Mouse (Mus musculus) limb, embryonic 10.5 days (tissue): ENCODE data around the gene Olfr548-ps1. TPM values are rescaled to one million over a fixed set of nuclear protein-coding genes. Genes with fewer than 3 reads are reported as not detected.
"Not testable (repeated sequence)": the region's sequence is repeated elsewhere in the genome, so short reads cannot be mapped to it uniquely, and the experiment has no call there.

Source experiments
- DNase-seq: peaks from one replicate; pipeline ENCODE4 v3.0.0-alpha.2; 2017; ENCODE audit warnings: low spot score
- H3K27ac ChIP-seq: fragments of 300-500 bp; sonication (generic); 2 replicates; pipeline ENCODE4 v1.5.1; 2016; ENCODE audit warnings: mild to moderate bottlenecking
- H3K27me3 ChIP-seq: fragments of 300-500 bp; sonication (generic); 2 replicates; pipeline ENCODE4 v1.6.1; 2016; ENCODE audit warnings: low read depth, mild to moderate bottlenecking; ENCODE audit not compliant: poor library complexity, severe bottlenecking
- H3K36me3 ChIP-seq: fragments of 300-500 bp; sonication (generic); 2 replicates; pipeline ENCODE4 v1.6.1; 2016; ENCODE audit warnings: mild to moderate bottlenecking, moderate library complexity
- H3K4me1 ChIP-seq: fragments of 300-500 bp; sonication (generic); 2 replicates; pipeline ENCODE4 v1.6.1; 2016
- H3K4me3 ChIP-seq: fragments of 300-500 bp; sonication (generic); 2 replicates; pipeline ENCODE4 v1.5.1; 2016; ENCODE audit warnings: mild to moderate bottlenecking, moderate library complexity
- H3K9me3 ChIP-seq: fragments of 300-500 bp; sonication (generic); replicated peaks from 2 replicates; pipeline ENCODE4 v1.6.1; 2016; ENCODE audit warnings: mild to moderate bottlenecking
- WGBS: fragments of 180-500 bp; shearing (Covaris S2); methylation state at CpG from one replicate; pipeline ENCODE4 v1.1.7; 2016; 5-methylcytosine and 5-hydroxymethylcytosine counted together
- polyA plus RNA-seq: library from polyadenylated mRNA; unstranded; fragments of >200 nt; fragmentation: Nextera tagmentation; extraction: Ambion mirVana; gene quantifications from 2 replicates; pipeline ENCODE4 v1.2.1, GENCODE M21; 2016

Gene Olfr548-ps1
- not detected in 2 replicates for polyA plus RNA-seq

DNA sequence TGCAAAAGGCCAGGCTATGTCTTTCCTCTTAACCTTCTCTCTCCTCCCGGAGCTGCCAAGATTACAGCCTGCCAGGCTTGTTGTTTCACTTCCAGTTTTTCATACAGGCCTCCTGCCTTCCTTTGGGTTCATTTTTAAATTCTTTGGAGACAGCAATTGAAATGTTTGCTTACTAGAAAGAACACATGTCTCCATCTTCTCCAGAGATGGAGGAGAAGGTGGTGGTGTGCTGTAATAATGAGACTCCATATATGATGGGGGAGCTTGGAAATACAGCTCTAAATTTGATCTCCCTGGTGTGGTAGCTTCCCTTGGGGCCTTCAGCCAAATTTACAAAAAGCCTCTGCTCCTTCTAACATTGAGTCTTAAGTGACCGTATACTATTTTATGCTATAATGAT is at the start of gene Olfr548-ps1:
Gene Olfr548-ps1, plus strand, starts transcription at position 301 of the 400 bp plus-strand sequence.
- H3K27me3 ChIP-seq = no peaks in the 10 kb centered on the region
- H3K4me1 ChIP-seq = no peaks in the 10 kb centered on the region
- DNase-seq = no peak
- H3K9me3 ChIP-seq = no peaks in the 10 kb centered on the region
- no peak within 1 kb of the TSS for H3K27ac ChIP-seq
- 81% methylated on average over 2 of the region's 2 CpGs for WGBS
- H3K36me3 ChIP-seq = no peaks in the 10 kb centered on the region
- no peak within 1 kb of the TSS for H3K4me3 ChIP-seq

GRCm38 (mm10) chr7:102494416-102494815 is 46.3 kb upstream of the Olfr548-ps1 start:
- H3K4me1 ChIP-seq, H3K27me3 ChIP-seq, H3K36me3 ChIP-seq, DNase-seq, H3K9me3 ChIP-seq, H3K27ac ChIP-seq, H3K4me3 ChIP-seq: not testable (repeated sequence)
- 51% methylated on average over 7 of the region's 7 CpGs for WGBS

DNA sequence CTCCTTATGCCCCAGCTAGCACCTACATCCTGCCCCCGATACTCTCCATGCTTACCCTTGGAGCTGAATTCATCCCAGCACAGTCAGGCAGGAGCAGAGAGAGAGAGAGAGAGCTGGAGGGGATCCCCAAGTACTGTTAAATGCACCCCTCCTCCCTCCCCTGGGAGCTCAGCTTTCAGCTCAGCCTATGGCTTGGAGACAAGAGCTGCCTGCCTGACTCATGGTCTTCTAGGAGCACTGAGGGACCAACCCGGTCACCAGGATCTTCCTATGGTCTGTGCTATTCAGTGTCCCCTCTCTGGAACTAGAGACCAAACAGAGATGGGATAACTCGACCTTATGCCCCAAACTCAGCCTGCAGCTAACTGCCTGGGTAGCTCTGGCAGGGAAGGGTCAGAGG is 41.2 kb upstream of the Olfr548-ps1 start, which contains the start of gene Olfr545:
Gene Olfr545, minus strand, starts transcription at position 101 of the 400 bp plus-strand sequence.
- no peak within 1 kb of the TSS for H3K4me3 ChIP-seq
- no peaks in the 10 kb centered on the region for H3K27me3 ChIP-seq
- no peak for DNase-seq
- whole genome bisulfite sequencing = 68% methylated on average over 3 of the region's 3 CpGs
- H3K9me3 ChIP-seq = no peaks in the 10 kb centered on the region
- H3K27ac ChIP-seq = no peak within 1 kb of the TSS
- H3K36me3 ChIP-seq = no peaks in the 10 kb centered on the region
- H3K4me1 ChIP-seq = no peaks in the 10 kb centered on the region

DNA sequence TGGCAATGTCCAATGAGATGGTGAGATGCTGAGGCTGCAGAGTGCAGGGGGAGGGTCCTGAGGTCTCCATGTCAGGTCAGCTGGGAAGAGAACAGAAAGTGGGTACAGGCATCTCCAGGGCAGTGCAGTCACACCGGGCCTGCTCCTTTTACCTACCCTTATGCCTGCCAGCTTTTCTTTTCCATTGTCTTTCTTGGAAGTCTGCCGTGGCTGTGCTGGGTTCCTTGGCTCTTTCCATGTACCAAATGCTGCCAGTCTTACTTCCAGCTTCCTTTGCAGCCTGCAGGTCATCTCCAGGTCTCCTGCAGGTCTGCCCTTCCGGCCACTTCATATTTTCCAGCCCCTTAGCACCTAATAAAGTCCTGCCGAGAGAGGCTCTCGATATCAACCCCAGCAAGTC is 38.7 kb upstream of the Olfr548-ps1 start:
- H3K36me3 ChIP-seq = no peaks in the 10 kb centered on the region
- no peak overlapping the region for H3K27ac ChIP-seq
- no peak for DNase-seq
- WGBS = 76% methylated on average over 5 of the region's 5 CpGs
- no peaks in the 10 kb centered on the region for H3K27me3 ChIP-seq
- H3K4me3 ChIP-seq = no peak overlapping the region
- no peaks in the 10 kb centered on the region for H3K9me3 ChIP-seq
- H3K4me1 ChIP-seq = no peaks in the 10 kb centered on the region

DNA sequence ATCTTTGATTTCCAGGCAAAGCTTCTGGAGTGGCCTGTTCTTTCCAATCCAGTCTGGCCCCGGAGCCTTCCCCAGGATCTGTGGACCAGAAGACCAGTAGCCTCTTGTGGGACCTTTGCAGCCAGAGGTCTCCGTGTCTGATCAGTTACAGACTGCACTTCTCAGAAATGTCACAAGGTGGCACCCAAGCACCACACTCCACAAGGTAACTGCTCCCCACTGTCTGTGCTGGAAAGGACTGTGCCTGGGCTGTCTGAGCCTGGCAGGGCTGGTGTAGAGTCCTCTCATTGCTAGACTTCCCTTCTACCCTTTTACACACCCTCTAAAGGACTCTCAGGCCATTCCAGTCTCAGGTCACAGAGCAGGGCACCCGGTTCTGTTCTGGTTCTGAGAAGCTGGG is 33.8 kb upstream of the Olfr548-ps1 start:
- peak; percentile 78 for DNase-seq
- H3K27ac ChIP-seq = no peak overlapping the region

DNA sequence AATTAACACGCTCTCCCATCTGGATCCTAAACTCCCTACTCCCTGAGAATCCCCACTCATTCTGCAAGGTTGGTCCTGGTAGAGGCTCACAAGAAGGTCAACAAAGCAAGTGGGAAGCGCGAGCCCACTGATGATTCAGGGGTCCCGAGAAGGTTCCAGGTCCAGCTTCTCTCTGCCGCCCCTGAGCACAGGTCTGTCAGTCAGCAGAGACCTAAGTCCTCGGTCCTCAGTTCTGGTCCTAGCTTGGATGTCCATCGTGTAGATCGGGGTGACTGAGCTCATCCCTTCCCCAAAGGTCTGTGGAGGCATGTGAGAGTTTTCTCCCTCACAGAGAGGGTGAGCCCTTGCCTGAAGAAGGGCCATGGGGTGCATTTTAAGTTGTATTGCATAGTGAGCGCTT is 32.6 kb upstream of the Olfr548-ps1 start:
- DNase-seq = no peak
- H3K27me3 ChIP-seq = peaks cover 15% of the 10 kb centered on the region
- no peaks in the 10 kb centered on the region for H3K36me3 ChIP-seq
- H3K9me3 ChIP-seq = no peaks in the 10 kb centered on the region
- H3K4me1 ChIP-seq = peaks cover 4% of the 10 kb centered on the region; the same call in 1 of the 2 replicates
- 90% methylated on average over 9 of the region's 9 CpGs for WGBS
- no peak overlapping the region for H3K27ac ChIP-seq
- H3K4me3 ChIP-seq = no peak overlapping the region

More for the DNA sequence above, 33.8 kb upstream of the Olfr548-ps1 start:
- Histone ChIP-seq H3K4me1 (no peaks in the 10 kb centered on the region), H3K36me3 (no peaks in the 10 kb centered on the region), H3K4me3 (no peak overlapping the region), H3K27me3 (peaks cover 4% of the 10 kb centered on the region), H3K9me3 (no peaks in the 10 kb centered on the region)
- 45% methylated on average over 3 of the region's 3 CpGs for WGBS

DNA sequence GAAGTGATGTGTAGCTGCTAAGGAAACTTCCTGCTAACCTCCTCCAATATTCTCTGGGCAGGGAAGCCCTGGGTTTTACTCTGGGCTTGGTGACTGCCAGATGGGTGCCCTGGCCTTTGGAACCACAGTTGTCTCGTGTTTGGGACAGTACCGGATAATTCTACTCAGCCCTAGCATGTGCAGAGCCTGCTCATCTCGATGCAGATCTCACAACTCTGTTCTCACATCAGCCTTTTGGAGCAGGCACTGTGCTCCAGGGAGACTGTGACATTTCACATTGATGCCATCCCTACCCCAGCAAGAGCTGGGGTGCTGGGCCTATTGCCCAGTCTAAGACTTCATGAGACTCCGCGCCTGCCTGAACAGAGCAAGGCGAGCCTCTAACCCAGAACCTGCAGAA is 32.0 kb upstream of the Olfr548-ps1 start:
- H3K9me3 ChIP-seq = no peaks in the 10 kb centered on the region
- H3K27ac ChIP-seq = no peak overlapping the region
- peaks cover 4% of the 10 kb centered on the region; the same call in 1 of the 2 replicates for H3K4me1 ChIP-seq
- H3K36me3 ChIP-seq = no peaks in the 10 kb centered on the region
- no peak overlapping the region for H3K4me3 ChIP-seq
- no peak for DNase-seq
- 92% methylated on average over 6 of the region's 6 CpGs for WGBS
- peaks cover 18% of the 10 kb centered on the region for H3K27me3 ChIP-seq

DNA sequence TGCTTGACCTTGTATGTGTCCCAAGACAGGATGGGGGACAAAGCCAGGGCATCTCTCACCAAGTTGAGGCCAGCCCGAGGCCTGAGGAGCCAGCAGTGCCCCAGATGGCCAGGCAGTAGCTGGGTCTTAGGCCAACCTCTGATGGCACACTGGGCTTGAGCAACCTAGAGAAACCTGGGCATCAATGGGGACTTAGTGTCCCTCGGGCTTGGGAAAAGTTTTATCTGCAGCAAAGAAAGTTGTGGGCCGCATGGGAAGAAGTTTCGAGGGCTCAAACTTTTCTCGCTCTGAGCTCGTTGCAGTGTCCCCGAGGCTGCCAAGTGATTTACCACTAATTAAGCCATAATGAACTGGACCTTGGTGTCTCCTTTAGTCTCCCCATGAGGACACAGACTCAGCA is 31.0 kb upstream of the Olfr548-ps1 start:
- Histone ChIP-seq H3K27me3 (peaks cover 26% of the 10 kb centered on the region), H3K4me3 (no peak overlapping the region), H3K9me3 (no peaks in the 10 kb centered on the region), H3K36me3 (no peaks in the 10 kb centered on the region), H3K4me1 (peaks cover 4% of the 10 kb centered on the region), H3K27ac (no peak overlapping the region)
- DNase-seq = no peak
- 80% methylated on average over 7 of the region's 7 CpGs for WGBS

GRCm38 (mm10) chr7:102511927-102512326 is 28.8 kb upstream of the Olfr548-ps1 start:
- DNase-seq = no peak
- no peak overlapping the region for H3K4me3 ChIP-seq
- H3K9me3 ChIP-seq = no peaks in the 10 kb centered on the region
- WGBS = 95% methylated on average over 10 of the region's 10 CpGs
- no peaks in the 10 kb centered on the region for H3K36me3 ChIP-seq
- H3K27me3 ChIP-seq = peaks cover 36% of the 10 kb centered on the region
- peaks cover 16% of the 10 kb centered on the region for H3K4me1 ChIP-seq
- H3K27ac ChIP-seq = no peak overlapping the region

- DNase-seq = peak; percentile 94
- Histone ChIP-seq H3K9me3 (no peaks in the 10 kb centered on the region), H3K4me3 (peak overlapping the region; percentile 61), H3K36me3 (no peaks in the 10 kb centered on the region), H3K27ac (peak overlapping the region; percentile 74), H3K4me1 (peaks cover 16% of the 10 kb centered on the region), H3K27me3 (peaks cover 38% of the 10 kb centered on the region)
- 1% methylated on average over 54 of the region's 54 CpGs for WGBS
Observed at GRCm38 (mm10) chr7:102512814-102513435, 27.8 kb upstream of the Olfr548-ps1 start.

- H3K4me3 ChIP-seq = no peak overlapping the region
- DNase-seq = no peak
- peaks cover 16% of the 10 kb centered on the region for H3K4me1 ChIP-seq
- WGBS = 58% methylated on average over 4 of the region's 4 CpGs
- H3K27me3 ChIP-seq = peaks cover 38% of the 10 kb centered on the region
- H3K9me3 ChIP-seq = no peaks in the 10 kb centered on the region
- H3K36me3 ChIP-seq = no peaks in the 10 kb centered on the region
- no peak overlapping the region for H3K27ac ChIP-seq
Observed at GRCm38 (mm10) chr7:102514144-102514543, 26.6 kb upstream of the Olfr548-ps1 start.

GRCm38 (mm10) chr7:102516261-102517050 is 24.2 kb upstream of the Olfr548-ps1 start:
- H3K36me3 ChIP-seq = no peaks in the 10 kb centered on the region
- H3K9me3 ChIP-seq = no peaks in the 10 kb centered on the region
- no peak overlapping the region for H3K4me3 ChIP-seq
- WGBS = 83% methylated on average over 10 of the region's 10 CpGs
- no peak overlapping the region for H3K27ac ChIP-seq
- peaks cover 16% of the 10 kb centered on the region for H3K4me1 ChIP-seq
- no peak for DNase-seq
- peaks cover 37% of the 10 kb centered on the region for H3K27me3 ChIP-seq

- H3K4me3 ChIP-seq = no peak overlapping the region
- peaks cover 32% of the 10 kb centered on the region for H3K27me3 ChIP-seq
- 81% methylated on average over 2 of the region's 2 CpGs for WGBS
- no peak overlapping the region for H3K27ac ChIP-seq
- H3K9me3 ChIP-seq = no peaks in the 10 kb centered on the region
- H3K36me3 ChIP-seq = no peaks in the 10 kb centered on the region
- H3K4me1 ChIP-seq = peaks cover 16% of the 10 kb centered on the region
- no peak for DNase-seq
Observed at GRCm38 (mm10) chr7:102517051-102517335, 23.7 kb upstream of the Olfr548-ps1 start.
